Mouse (Mus musculus) testis, adult 2 months (tissue): ENCODE measurements around the gene Gm9733.
"Not testable (repeated sequence)": the region's sequence is repeated elsewhere in the genome, so short reads cannot be mapped to it uniquely, and the experiment has no call there.

Source experiments
- CTCF ChIP-seq: fragments of 200-500 bp; IDR thresholded peaks from 2 replicates; pipeline ENCODE4 v1.5.1; 2012; ENCODE audit warnings: low read depth, mild to moderate bottlenecking, inconsistent platforms, low read length, moderate library complexity; ENCODE audit not compliant: control insufficient read depth, insufficient read depth, insufficient replicate concordance
- POLR2A ChIP-seq: fragments of 200-500 bp; IDR thresholded peaks from 2 replicates; pipeline ENCODE4 v1.6.1; 2012; ENCODE audit warnings: low read depth, mild to moderate bottlenecking, inconsistent platforms, low read length, moderate library complexity; ENCODE audit not compliant: control insufficient read depth

- not testable (repeated sequence) for TF ChIP-seq CTCF, POLR2A
Measured at GRCm38 (mm10) chr3:15345606-15346005, 13.5 kb upstream of the Gm9733 start.
